Mouse (Mus musculus) limb, embryonic 14.5 days (tissue): ENCODE results near the gene Nipal4. TPM values are rescaled to one million over a fixed set of nuclear protein-coding genes. Genes with fewer than 3 reads are reported as not detected.

Experiments used
- ATAC-seq: fragments of 200-750 bp; cut with Nextera tagmentation; 2 replicates; pipeline ENCODE4 v1.8.0; 2017; ENCODE audit warnings: low read depth, moderate number of reproducible peaks, moderate TSS enrichment; ENCODE audit not compliant: low FRiP score
- DNase-seq: peaks from one replicate; pipeline ENCODE4 v3.0.0-alpha.2; 2015; ENCODE audit warnings: low spot score
- H3K27ac ChIP-seq: fragments of 300-500 bp; sonication (generic); replicated peaks from 2 replicates; pipeline ENCODE4 v1.5.1; 2014; ENCODE audit warnings: low read depth, mild to moderate bottlenecking, low read length, moderate library complexity, mixed read lengths
- H3K27me3 ChIP-seq: fragments of 300-500 bp; sonication (generic); 2 replicates; pipeline ENCODE4 v1.6.1; 2014; ENCODE audit warnings: low read length, mixed read lengths; ENCODE audit not compliant: control insufficient read depth, insufficient read depth
- H3K36me3 ChIP-seq: fragments of 300-500 bp; sonication (generic); 2 replicates; pipeline ENCODE4 v1.6.1; 2014; ENCODE audit warnings: mild to moderate bottlenecking, low read length, moderate library complexity, mixed read lengths; ENCODE audit not compliant: control insufficient read depth, insufficient read depth
- H3K4me1 ChIP-seq: fragments of 300-500 bp; sonication (generic); 2 replicates; pipeline ENCODE4 v1.6.1; 2014; ENCODE audit warnings: antibody characterized with exemption, low read length, mixed read lengths; ENCODE audit not compliant: control insufficient read depth, insufficient read depth
- H3K4me2 ChIP-seq: fragments of 300-500 bp; sonication (generic); replicated peaks from 2 replicates; pipeline ENCODE4 v1.6.1; 2014; ENCODE audit warnings: low read depth, mild to moderate bottlenecking, low read length, moderate library complexity; ENCODE audit not compliant: severe bottlenecking
- H3K4me3 ChIP-seq: fragments of 300-500 bp; sonication (generic); replicated peaks from 2 replicates; pipeline ENCODE4 v1.5.1; 2014; ENCODE audit warnings: low read length
- H3K9ac ChIP-seq: fragments of 300-500 bp; sonication (generic); 2 replicates; pipeline ENCODE4 v1.6.1; 2014; ENCODE audit warnings: mild to moderate bottlenecking, low read depth, low read length, moderate library complexity; ENCODE audit not compliant: severe bottlenecking
- H3K9me3 ChIP-seq: fragments of 300-500 bp; sonication (generic); 2 replicates; pipeline ENCODE4 v1.6.1; 2016; ENCODE audit warnings: low read length; ENCODE audit not compliant: control insufficient read depth
- POLR2A ChIP-seq: fragments of 200-500 bp; IDR thresholded peaks from 2 replicates; pipeline ENCODE4 v1.8.0; 2012; ENCODE audit warnings: inconsistent platforms, mild to moderate bottlenecking, moderate library complexity, borderline replicate concordance; ENCODE audit not compliant: insufficient read depth, insufficient read length; ENCODE audit errors: extremely low read depth
- WGBS: fragments of 180-500 bp; shearing (Covaris S2); extraction: QIAGEN DNeasy Blood & Tissue Kit; methylation state at CpG from one replicate; pipeline ENCODE4 v1.1.7; 2014; 5-methylcytosine and 5-hydroxymethylcytosine counted together
- polyA plus RNA-seq, 2 experiments: library from polyadenylated mRNA; depleted of rRNA in 1 of 2; stranded (reverse) in 1 of 2; unstranded in 1 of 2; fragments of >200 nt; fragmentation: Nextera tagmentation in 1 of 2; extraction: Ambion mirVana in 1 of 2; gene quantifications; 2 replicates each; pipeline versions ENCODE4 v1.2.1 to v1.2.3; 2012 to 2014

Gene Nipal4
- polyA plus RNA-seq, 2 experiments: 3.2 to 4.3 TPM

GRCm38 (mm10) chr11:46134899-46135298 lies 31.4 kb downstream of the Nipal4 start:
- H3K9me3 ChIP-seq: no peaks in the 10 kb centered on the region
- H3K4me1 ChIP-seq: no peaks in the 10 kb centered on the region
- H3K4me3 ChIP-seq: no peak overlapping the region
- DNase-seq: no peak
- ATAC-seq: no peak
- H3K27ac ChIP-seq: no peak overlapping the region
- H3K4me2 ChIP-seq: no peak overlapping the region
- no peak overlapping the region for H3K9ac ChIP-seq
- no peak for TF ChIP-seq POLR2A
- H3K36me3 ChIP-seq: peaks cover 64% of the 10 kb centered on the region
- H3K27me3 ChIP-seq: no peaks in the 10 kb centered on the region
- WGBS: 90% methylated on average over 2 of the region's 2 CpGs

GRCm38 (mm10) chr11:46131022-46131986 lies 35.0 kb downstream of the Nipal4 start:
- no peaks in the 10 kb centered on the region for H3K27me3 ChIP-seq
- no peak overlapping the region for H3K9ac ChIP-seq
- peaks cover 43% of the 10 kb centered on the region for H3K36me3 ChIP-seq
- no peak for TF ChIP-seq POLR2A
- ATAC-seq (no peak), DNase-seq (no peak)
- no peaks in the 10 kb centered on the region for H3K9me3 ChIP-seq
- no peak overlapping the region for H3K27ac ChIP-seq
- WGBS: 93% methylated on average over 17 of the region's 17 CpGs
- no peak overlapping the region for H3K4me2 ChIP-seq
- H3K4me3 ChIP-seq: no peak overlapping the region
- H3K4me1 ChIP-seq: no peaks in the 10 kb centered on the region

- no peak for DNase-seq
- no peak overlapping the region for H3K9ac ChIP-seq
- WGBS: 68% methylated on average over 9 of the region's 9 CpGs
- H3K4me3 ChIP-seq: no peak overlapping the region
- H3K36me3 ChIP-seq: peaks cover 38% of the 10 kb centered on the region
- ATAC-seq: no peak
- no peaks in the 10 kb centered on the region for H3K27me3 ChIP-seq
- no peaks in the 10 kb centered on the region for H3K4me1 ChIP-seq
- H3K27ac ChIP-seq: no peak overlapping the region
- no peak overlapping the region for H3K4me2 ChIP-seq
- no peak for TF ChIP-seq POLR2A
- no peaks in the 10 kb centered on the region for H3K9me3 ChIP-seq
Observed at GRCm38 (mm10) chr11:46128548-46128945, 37.8 kb downstream of the Nipal4 start.

- peak; percentile 71 for DNase-seq
- Histone ChIP-seq H3K4me2 (no peak overlapping the region), H3K27ac (no peak overlapping the region), H3K4me3 (no peak overlapping the region), H3K9ac (no peak overlapping the region), H3K36me3 (peaks cover 33% of the 10 kb centered on the region), H3K27me3 (no peaks in the 10 kb centered on the region), H3K4me1 (no peaks in the 10 kb centered on the region), H3K9me3 (no peaks in the 10 kb centered on the region)
- ATAC-seq: peak; percentile 77
- no peak for TF ChIP-seq POLR2A
- WGBS: 71% methylated on average over 15 of the region's 15 CpGs
Observed at GRCm38 (mm10) chr11:46127621-46128547, 38.4 kb downstream of the Nipal4 start.

- H3K9ac ChIP-seq: no peak overlapping the region
- no peak overlapping the region for H3K4me3 ChIP-seq
- 89% methylated on average over 11 of the region's 11 CpGs for WGBS
- peaks cover 35% of the 10 kb centered on the region for H3K36me3 ChIP-seq
- no peak overlapping the region for H3K4me2 ChIP-seq
- H3K4me1 ChIP-seq: no peaks in the 10 kb centered on the region
- H3K27me3 ChIP-seq: no peaks in the 10 kb centered on the region
- H3K27ac ChIP-seq: no peak overlapping the region
- no peak for ATAC-seq
- no peak for TF ChIP-seq POLR2A
- no peak for DNase-seq
- no peaks in the 10 kb centered on the region for H3K9me3 ChIP-seq
Observed at GRCm38 (mm10) chr11:46126827-46127410, 39.4 kb downstream of the Nipal4 start.
